Mouse (Mus musculus): ENCODE measurements around the gene Tmem143. TPM values are rescaled to one million over a fixed set of nuclear protein-coding genes. Genes with fewer than 3 reads are reported as not detected.

Gene Tmem143
- polyA plus RNA-seq, 1 experiment from 2014 or later, result 3.9 TPM

- ATAC-seq (ENCODE audit: low read depth), result no peak
- Histone ChIP-seq H3K9me3 (ENCODE audit: control insufficient read depth, low read length) (no peaks in the 10 kb centered on the region), H3K4me1 (ENCODE audit: control insufficient read depth, insufficient read depth, low read length) (no peaks in the 10 kb centered on the region; the same call in 1 of the 2 replicates), H3K4me2 (ENCODE audit: low read depth, low read length) (no peak overlapping the region), H3K9ac (ENCODE audit: low read depth, low read length) (no peak overlapping the region), H3K4me3 (ENCODE audit: low read depth, low read length) (no peak overlapping the region), H3K27me3 (replicated peaks; ENCODE audit: control insufficient read depth, insufficient read depth, low read length) (no peaks in the 10 kb centered on the region), H3K36me3 (ENCODE audit: control insufficient read depth, insufficient read depth, low read length) (no peaks in the 10 kb centered on the region), H3K27ac (replicated peaks; ENCODE audit: low read depth, low read length) (no peak overlapping the region)
- 65% methylated on average over 4 of the region's 5 CpGs for WGBS
- DNase-seq (ENCODE audit: low spot score), result no peak
These were observed 4.8 kb downstream of the Tmem143 start for GRCm38 (mm10) chr7:45901562-45901961.

DNA sequence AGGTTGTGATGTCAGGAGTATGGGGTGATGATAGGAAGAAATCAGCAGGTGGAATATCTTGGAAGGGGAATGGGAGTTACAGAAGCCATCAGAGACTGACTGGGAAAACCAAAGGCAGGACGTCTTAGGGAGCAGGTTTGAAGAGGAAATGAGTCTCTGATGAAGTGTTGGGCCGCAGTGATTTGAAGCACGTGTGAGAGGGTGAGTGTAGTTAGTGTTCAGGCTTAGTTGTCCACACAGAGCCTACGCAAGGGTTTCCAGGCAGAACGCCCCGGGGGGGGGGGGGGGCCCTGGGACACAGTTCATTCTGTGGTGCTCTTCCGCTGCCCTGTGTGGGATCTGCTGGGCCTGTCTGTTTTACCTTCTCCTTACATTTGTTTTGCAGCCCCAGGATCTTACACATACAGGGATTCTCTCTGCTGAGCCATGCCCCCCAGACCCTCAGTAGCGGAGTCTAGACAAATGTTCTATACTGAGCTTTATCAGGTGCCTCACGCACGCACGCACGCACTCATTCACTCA is 5.8 kb downstream of the Tmem143 start:
- WGBS, result 70% methylated on average over 9 of the region's 12 CpGs
- DNase-seq (ENCODE audit: low spot score), result no peak
- H3K4me3 ChIP-seq (ENCODE audit: low read depth, low read length), result no peak overlapping the region
- no peaks in the 10 kb centered on the region for H3K36me3 ChIP-seq (ENCODE audit: control insufficient read depth, insufficient read depth, low read length)
- no peak overlapping the region for H3K27ac ChIP-seq (replicated peaks; ENCODE audit: low read depth, low read length)
- no peak overlapping the region for H3K4me2 ChIP-seq (ENCODE audit: low read depth, low read length)
- H3K27me3 ChIP-seq (replicated peaks; ENCODE audit: control insufficient read depth, insufficient read depth, low read length), result no peaks in the 10 kb centered on the region
- no peak for ATAC-seq (ENCODE audit: low read depth)
- no peaks in the 10 kb centered on the region for H3K9me3 ChIP-seq (ENCODE audit: control insufficient read depth, low read length)
- no peak overlapping the region for H3K9ac ChIP-seq (ENCODE audit: low read depth, low read length)
- H3K4me1 ChIP-seq (ENCODE audit: control insufficient read depth, insufficient read depth, low read length), result no peaks in the 10 kb centered on the region; the same call in 1 of the 2 replicates

- Histone ChIP-seq H3K36me3 (ENCODE audit: control insufficient read depth, insufficient read depth, low read length) (peaks cover 25% of the 10 kb centered on the region), H3K27ac (replicated peaks; ENCODE audit: low read depth, low read length) (no peak overlapping the region), H3K9me3 (ENCODE audit: control insufficient read depth, low read length) (no peaks in the 10 kb centered on the region), H3K9ac (ENCODE audit: low read depth, low read length) (no peak overlapping the region), H3K4me3 (ENCODE audit: low read depth, low read length) (no peak overlapping the region), H3K4me1 (ENCODE audit: control insufficient read depth, insufficient read depth, low read length) (no peaks in the 10 kb centered on the region), H3K27me3 (replicated peaks; ENCODE audit: control insufficient read depth, insufficient read depth, low read length) (no peaks in the 10 kb centered on the region), H3K4me2 (ENCODE audit: low read depth, low read length) (no peak overlapping the region)
- DNase-seq (ENCODE audit: low spot score), result no peak
- 83% methylated on average over 9 of the region's 9 CpGs for WGBS
- ATAC-seq (ENCODE audit: low read depth), result no peak
These were observed 9.9 kb downstream of the Tmem143 start for GRCm38 (mm10) chr7:45906622-45907021.

DNA sequence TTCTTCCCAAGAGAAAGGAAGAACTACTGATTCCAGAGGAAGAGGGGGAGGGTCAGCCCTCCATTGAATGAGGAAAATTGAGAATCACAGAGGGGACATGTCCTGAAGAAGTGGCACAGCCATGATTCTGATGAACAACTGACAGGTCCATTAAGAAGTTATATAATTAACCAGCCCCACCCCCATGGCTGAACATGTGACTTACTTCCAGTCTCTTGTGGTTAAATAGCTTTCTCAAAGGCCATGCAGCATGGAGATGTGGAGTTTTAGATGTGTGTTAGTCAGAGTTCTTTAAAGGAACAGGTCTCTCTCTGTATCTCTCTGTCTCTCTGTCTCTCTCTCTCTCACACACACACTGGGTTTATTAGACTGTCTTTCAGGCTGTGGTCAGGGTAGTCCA is 11.6 kb downstream of the Tmem143 start:
- DNase-seq (ENCODE audit: low spot score), result no peak
- H3K9ac ChIP-seq (ENCODE audit: low read depth, low read length), result no peak overlapping the region

DNA sequence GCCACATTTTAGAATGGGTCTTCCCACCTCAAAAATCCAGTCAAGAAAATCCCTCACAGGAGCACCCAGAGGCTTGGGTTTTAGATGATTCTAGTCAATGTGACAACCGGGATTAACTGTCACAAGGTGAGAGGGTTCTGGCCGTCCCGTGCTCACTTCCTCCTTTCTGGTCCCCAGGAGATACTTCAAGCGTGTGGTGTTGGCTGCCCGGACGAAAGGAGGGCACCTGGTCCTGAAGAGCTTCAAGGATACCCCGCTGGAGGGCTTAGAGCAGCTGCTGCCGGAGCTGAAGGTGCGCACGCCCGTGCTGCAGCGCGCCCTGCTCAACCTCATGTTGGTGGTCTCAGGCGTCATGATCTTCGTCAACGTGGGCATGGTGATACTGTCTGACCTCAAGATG is 12.4 kb downstream of the Tmem143 start:
- H3K27ac ChIP-seq (replicated peaks; ENCODE audit: low read depth, low read length), result no peak overlapping the region
- H3K9me3 ChIP-seq (ENCODE audit: control insufficient read depth, low read length), result no peaks in the 10 kb centered on the region
- H3K27me3 ChIP-seq (replicated peaks; ENCODE audit: control insufficient read depth, insufficient read depth, low read length), result no peaks in the 10 kb centered on the region
- H3K4me1 ChIP-seq (ENCODE audit: control insufficient read depth, insufficient read depth, low read length), result no peaks in the 10 kb centered on the region
- DNase-seq (ENCODE audit: low spot score) (no peak), ATAC-seq (ENCODE audit: low read depth) (no peak)
- no peak overlapping the region for H3K4me3 ChIP-seq (ENCODE audit: low read depth, low read length)
- peaks cover 25% of the 10 kb centered on the region for H3K36me3 ChIP-seq (ENCODE audit: control insufficient read depth, insufficient read depth, low read length)
- no peak overlapping the region for H3K9ac ChIP-seq (ENCODE audit: low read depth, low read length)
- 92% methylated on average over 16 of the region's 16 CpGs for WGBS
- no peak overlapping the region for H3K4me2 ChIP-seq (ENCODE audit: low read depth, low read length)

More for the DNA sequence above, 11.6 kb downstream of the Tmem143 start:
- H3K27me3 ChIP-seq (replicated peaks; ENCODE audit: control insufficient read depth, insufficient read depth, low read length), result no peaks in the 10 kb centered on the region
- no peak overlapping the region for H3K27ac ChIP-seq (replicated peaks; ENCODE audit: low read depth, low read length)
- no peak overlapping the region for H3K4me2 ChIP-seq (ENCODE audit: low read depth, low read length)
- H3K9me3 ChIP-seq (ENCODE audit: control insufficient read depth, low read length), result no peaks in the 10 kb centered on the region
- no peak for ATAC-seq (ENCODE audit: low read depth)
- no peaks in the 10 kb centered on the region for H3K4me1 ChIP-seq (ENCODE audit: control insufficient read depth, insufficient read depth, low read length)
- peaks cover 25% of the 10 kb centered on the region for H3K36me3 ChIP-seq (ENCODE audit: control insufficient read depth, insufficient read depth, low read length)
- H3K4me3 ChIP-seq (ENCODE audit: low read depth, low read length), result no peak overlapping the region

- Histone ChIP-seq H3K4me1 (ENCODE audit: control insufficient read depth, insufficient read depth, low read length) (peaks cover 26% of the 10 kb centered on the region), H3K27me3 (replicated peaks; ENCODE audit: control insufficient read depth, insufficient read depth, low read length) (no peaks in the 10 kb centered on the region), H3K9me3 (ENCODE audit: control insufficient read depth, low read length) (no peaks in the 10 kb centered on the region), H3K27ac (replicated peaks; ENCODE audit: low read depth, low read length) (no peak overlapping the region), H3K36me3 (ENCODE audit: control insufficient read depth, insufficient read depth, low read length) (peaks cover 33% of the 10 kb centered on the region), H3K9ac (ENCODE audit: low read depth, low read length) (no peak overlapping the region), H3K4me3 (ENCODE audit: low read depth, low read length) (no peak overlapping the region), H3K4me2 (ENCODE audit: low read depth, low read length) (no peak overlapping the region)
- no peak for DNase-seq (ENCODE audit: low spot score)
- no peak for ATAC-seq (ENCODE audit: low read depth)
- WGBS, result 83% methylated on average over 6 of the region's 6 CpGs
These were observed 17.3 kb downstream of the Tmem143 start for GRCm38 (mm10) chr7:45914067-45914466.

- no peaks in the 10 kb centered on the region for H3K27me3 ChIP-seq (replicated peaks; ENCODE audit: control insufficient read depth, insufficient read depth, low read length)
- no peak overlapping the region for H3K4me2 ChIP-seq (ENCODE audit: low read depth, low read length)
- ATAC-seq (ENCODE audit: low read depth), result no peak
- no peak for DNase-seq (ENCODE audit: low spot score)
- H3K9me3 ChIP-seq (ENCODE audit: control insufficient read depth, low read length), result no peaks in the 10 kb centered on the region
- H3K9ac ChIP-seq (ENCODE audit: low read depth, low read length), result no peak overlapping the region
- H3K4me1 ChIP-seq (ENCODE audit: control insufficient read depth, insufficient read depth, low read length), result peaks cover 34% of the 10 kb centered on the region
- WGBS, result 84% methylated on average over 5 of the region's 5 CpGs
- peaks cover 29% of the 10 kb centered on the region for H3K36me3 ChIP-seq (ENCODE audit: control insufficient read depth, insufficient read depth, low read length)
- H3K27ac ChIP-seq (replicated peaks; ENCODE audit: low read depth, low read length), result no peak overlapping the region
- no peak overlapping the region for H3K4me3 ChIP-seq (ENCODE audit: low read depth, low read length)
These were observed 18.3 kb downstream of the Tmem143 start for GRCm38 (mm10) chr7:45915011-45915410.

DNA sequence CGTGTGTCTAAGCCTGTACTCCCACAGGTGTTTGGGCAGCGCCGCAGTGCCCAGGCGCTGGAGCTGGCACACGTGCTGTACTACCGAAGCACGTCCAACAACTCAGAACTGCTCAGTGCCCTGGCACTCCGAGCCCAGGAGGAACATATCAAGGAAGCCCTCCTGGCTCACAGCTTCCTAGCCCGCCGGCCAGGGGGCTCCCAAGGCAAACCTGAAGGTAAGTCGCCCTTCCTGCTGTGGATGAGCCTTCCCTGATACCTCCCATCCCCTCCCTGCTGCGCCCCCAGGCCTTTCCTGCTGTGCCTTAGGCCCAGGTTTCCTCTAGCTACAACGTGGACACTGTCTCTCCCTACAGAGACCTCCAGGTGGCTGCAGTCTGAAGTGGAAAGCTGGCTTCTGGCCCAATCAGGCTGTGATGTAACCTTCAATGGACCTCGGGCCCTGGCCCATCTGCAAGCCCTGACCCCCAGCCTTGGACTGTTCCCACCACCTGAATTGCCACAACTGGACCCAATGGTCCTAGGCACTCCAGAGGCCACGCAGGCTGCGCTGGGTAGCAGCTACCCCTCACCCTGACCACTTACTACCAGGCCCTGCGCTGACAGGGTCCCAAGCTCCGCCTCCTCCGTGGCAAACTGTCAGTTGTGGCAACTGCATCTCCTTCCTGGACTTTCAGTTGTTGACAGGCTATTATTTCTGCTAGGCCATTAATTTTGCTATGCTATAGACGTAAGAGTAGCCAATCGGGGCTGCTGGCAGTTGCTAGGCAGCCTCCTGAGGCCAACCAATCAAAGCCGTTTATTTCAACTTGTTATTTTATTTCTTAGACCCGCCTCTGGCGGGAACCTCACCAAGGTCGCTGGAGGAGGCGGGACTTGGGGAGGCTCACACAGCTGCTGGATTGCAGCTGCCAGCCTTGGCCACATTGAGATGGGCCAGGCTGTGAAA is 19.6 kb downstream of the Tmem143 start:
- H3K27me3 ChIP-seq (replicated peaks; ENCODE audit: control insufficient read depth, insufficient read depth, low read length), result no peaks in the 10 kb centered on the region
- peak; percentile 98 for DNase-seq (ENCODE audit: low spot score)
- peak overlapping the region; percentile 93 for H3K27ac ChIP-seq (replicated peaks; ENCODE audit: low read depth, low read length)
- ATAC-seq (ENCODE audit: low read depth), result peak; percentile 88
- peak overlapping the region; percentile 56 for H3K9ac ChIP-seq (ENCODE audit: low read depth, low read length)
- H3K9me3 ChIP-seq (ENCODE audit: control insufficient read depth, low read length), result no peaks in the 10 kb centered on the region
- peak overlapping the region; percentile 62 for H3K4me2 ChIP-seq (ENCODE audit: low read depth, low read length)
- H3K4me1 ChIP-seq (ENCODE audit: control insufficient read depth, insufficient read depth, low read length), result peaks cover 35% of the 10 kb centered on the region
- peaks cover 17% of the 10 kb centered on the region for H3K36me3 ChIP-seq (ENCODE audit: control insufficient read depth, insufficient read depth, low read length)
- peak overlapping the region; percentile 33 for H3K4me3 ChIP-seq (ENCODE audit: low read depth, low read length)
- WGBS, result 32% methylated on average over 26 of the region's 26 CpGs
